Mouse (Mus musculus) layer of hippocampus, postnatal 10 days (tissue): ENCODE measurements around the gene Klf16. TPM values are rescaled to one million over a fixed set of nuclear protein-coding genes. Genes with fewer than 3 reads are reported as not detected.
A peak's percentile ranks its signal among the peaks of the same experiment; 100 is the strongest.
"Not testable (repeated sequence)": the region's sequence is repeated elsewhere in the genome, so short reads cannot be mapped to it uniquely, and the experiment has no call there.

Experiments used
- DNase-seq, 2 experiments: peaks; one replicate each; pipeline ENCODE4 v3.0.0; 2021; ENCODE audit warnings: low spot score in 2 of 2
- total RNA-seq, 2 experiments: library from RNA; stranded (reverse); gene quantifications; 2 replicates each; pipeline ENCODE4 v1.2.3; 2021

Klf16 gene
- total RNA-seq, 2 experiments from 2014 or later: 41.8 to 43.6 TPM

DNA sequence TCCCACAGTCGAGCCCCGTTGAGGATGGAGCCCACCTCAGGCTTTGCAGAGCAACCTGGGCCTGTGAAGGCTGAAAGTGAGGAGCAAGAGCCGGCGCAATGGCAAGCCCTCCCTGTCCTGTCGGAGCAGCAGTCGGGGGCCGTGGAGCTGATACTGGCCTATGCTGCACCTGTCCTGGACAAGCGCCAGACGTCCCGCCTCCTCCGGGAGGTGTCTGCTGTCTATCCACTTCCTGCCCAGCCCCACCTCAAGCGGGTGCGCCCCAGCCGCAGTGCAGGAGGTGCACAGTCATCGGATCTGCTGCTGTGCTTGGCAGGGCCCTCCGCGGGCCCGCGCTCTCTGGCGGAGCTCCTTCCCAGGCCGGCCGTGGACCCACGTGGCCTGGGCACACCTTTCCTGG, 29.2 kb upstream of the Klf16 start:
- DNase-seq: peak; percentile 4 to 21

DNA sequence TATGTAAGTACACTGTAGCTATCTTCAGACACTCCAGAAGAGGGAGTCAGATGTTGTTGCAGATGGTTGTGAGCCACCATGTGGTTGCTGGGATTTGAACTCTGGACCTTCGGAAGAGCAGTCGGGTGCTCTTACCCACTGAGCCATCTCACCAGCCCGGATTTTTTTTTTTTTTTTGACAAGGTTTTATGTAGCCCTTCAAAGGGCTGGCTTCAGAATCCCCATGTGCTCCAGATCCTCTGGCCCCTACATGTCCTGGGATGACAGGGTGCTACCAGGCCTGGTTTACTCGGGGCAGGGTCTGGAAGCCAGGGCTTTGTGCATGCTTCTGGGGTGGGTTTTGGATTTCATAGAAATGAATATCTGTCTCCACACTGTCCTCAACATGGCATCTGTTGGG, 28.6 kb upstream of the Klf16 start, which contains the start of gene Gm49322:
Gm49322 (plus strand) TSS at position 301 of the 400 bp plus-strand sequence.
- not testable (repeated sequence) for DNase-seq

DNA sequence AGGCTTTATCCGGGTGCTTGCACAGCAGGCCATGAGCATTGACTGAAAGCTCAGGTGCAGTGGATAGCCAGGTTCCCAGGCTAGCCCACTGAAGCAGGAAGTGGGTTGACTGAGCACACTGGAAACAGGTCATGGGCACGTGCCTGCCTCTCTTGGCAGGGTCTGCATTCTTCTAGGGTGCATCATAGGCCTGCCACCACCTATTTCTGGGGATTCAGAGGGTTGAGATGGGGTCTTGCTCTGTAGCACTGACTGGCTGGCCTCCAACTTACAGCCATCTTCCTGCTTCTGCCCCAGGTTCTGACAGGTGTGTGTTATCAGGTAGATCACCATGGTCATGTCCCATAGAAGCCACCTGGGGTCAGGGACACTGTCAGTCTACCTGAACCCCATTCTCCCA, 27.9 kb upstream of the Klf16 start:
- DNase-seq: no peak

DNA sequence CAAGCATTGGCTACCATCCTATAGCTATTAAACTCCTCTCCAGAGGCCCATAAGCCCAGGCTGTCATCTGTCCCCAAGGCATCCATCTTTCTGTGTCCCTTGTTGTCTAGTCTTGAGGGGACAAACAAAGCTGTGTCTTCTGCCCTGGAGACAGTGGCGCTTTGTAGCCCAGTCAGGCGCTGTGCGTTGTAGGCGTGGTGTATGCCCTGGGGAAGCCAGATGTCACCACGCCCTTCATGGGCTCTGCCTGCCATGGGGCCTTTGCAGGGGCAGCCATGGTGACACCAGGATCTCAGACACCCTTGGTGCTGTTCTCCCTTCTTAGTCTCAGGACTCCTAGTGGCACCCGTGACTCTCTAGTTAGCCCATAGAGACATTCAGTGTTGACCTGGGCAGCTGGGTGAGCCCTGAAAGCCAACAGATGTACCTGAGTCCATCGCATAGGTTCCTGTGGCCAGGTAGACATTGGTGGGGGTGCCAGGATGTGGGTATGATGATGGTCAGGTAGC, 26.9 kb upstream of the Klf16 start:
- DNase-seq: peak in 1 of 2 experiments; percentile 14

DNA sequence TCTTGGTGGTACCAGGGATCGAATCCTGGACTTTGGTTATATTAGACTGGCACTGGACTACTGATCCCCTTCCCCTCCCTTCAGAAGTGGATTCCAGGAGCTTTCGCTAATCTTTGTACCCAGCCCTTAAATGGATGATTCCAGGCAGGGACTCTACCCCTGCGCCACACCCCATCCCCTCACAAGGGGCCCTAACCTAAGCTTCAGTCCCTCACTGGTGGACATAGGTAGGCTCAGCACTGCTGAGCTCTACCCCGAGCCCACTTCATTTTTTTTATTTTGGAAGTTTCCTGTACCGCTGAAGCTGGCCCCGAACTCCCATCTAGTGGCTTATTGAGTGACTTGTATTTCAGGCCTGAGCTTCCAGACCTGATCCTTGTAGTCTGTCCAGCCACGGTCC, 26.2 kb upstream of the Klf16 start:
- DNase-seq: no peak

DNA sequence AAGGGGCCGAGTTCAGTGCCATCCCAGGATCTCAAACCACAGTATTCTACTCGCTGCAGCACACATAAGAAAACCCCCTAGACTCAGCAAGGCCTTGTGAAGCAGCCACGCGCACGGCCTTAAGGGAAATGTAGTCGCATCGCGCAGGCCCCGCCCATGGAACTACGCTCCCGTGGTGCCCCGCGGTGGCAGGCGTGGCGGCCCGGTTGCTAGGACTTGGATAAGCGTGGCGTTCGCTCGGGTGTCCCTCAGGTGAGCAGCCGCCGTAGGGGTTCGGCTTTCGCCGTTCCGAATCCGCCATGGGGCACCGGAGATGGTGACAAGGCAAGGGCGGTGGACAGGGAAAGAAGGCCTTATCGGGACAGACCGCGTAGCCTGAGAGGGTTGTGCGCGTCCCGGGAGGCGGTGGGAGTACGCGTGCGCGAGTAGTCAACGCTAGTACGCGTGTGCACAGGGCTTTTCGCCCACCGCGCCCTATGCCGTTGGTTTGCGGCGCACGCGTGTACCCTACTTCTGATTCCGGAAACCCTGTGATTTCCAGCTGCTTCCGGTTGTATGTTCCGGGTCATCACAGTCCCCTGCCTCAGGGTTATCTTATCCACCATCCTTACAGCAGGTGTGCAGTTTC, 25.7 kb upstream of the Klf16 start, which contains the start of the genes Scamp4 and Adat3:
Scamp4 (plus strand) TSS at position 175 of the 628 bp plus-strand sequence.
Adat3 (plus strand) TSS at position 183 of the 628 bp plus-strand sequence.
- DNase-seq: peak; percentile 95 to 97

DNA sequence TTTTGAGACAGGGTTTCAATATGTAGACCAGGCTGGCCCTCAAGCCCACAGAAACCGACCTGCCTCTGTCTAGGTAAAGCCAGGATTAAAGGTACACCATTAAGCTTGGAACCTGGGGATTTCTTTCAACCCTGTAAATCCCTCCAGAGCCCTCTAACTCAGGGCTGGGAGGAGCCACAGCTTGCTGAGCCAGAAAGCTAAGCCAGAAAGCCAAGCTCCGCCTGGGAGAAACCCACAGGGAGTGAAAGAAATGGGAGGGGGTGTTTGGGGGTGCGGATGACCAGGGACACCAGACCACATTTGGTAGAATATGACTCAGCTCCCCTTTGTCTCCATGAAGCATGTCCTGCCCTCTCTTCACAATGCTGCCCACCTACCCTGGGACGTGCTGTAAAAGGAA, 19.2 kb upstream of the Klf16 start:
- DNase-seq: no peak

DNA sequence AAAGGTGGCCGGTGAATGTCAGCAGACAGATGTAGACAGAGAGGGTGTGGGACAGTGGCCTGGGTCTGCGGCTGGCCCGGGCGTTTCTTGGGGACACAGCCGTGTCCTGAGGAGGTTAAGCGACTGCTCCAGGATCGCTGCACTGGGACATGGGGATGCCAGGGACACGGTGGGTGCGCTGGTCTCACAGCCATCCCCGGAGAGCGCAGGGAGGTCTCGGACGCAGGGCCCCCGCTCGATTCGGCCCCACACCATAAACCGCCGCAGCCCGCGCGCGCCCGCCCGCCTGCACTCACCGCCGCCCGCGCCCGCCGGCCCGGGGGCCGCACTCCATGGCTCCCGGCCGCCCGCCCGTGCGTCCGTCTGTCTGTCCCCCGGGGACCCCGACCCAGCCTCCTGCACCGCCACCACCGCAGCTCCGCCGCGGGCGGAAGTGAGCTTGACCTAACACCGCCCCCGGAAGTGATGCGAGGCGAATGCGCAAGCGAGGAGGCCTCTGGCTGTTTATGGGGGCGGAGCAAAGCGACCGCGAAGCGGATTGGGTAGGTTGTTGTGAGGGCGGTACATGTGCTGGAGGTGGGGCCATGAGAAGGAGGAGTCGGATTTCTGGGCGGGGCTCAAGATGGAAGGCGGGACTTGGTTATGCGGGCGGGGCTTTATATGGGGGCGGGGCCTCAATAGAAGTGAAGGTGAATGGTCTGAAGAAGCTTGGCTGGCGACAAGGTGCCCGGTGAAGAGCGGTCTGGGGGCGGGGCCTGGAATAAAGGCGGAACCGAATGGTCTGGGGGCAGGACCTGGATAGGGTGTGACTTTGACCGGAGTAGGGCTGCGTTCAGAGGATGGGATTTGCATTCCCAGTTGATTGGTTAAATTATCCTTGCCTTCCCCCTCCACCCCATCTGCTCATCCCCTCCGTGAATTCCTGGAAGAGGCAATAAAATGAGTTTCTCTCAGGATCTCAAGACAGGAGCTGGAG, 13.0 kb upstream of the Klf16 start, which contains the start of gene Abhd17a:
Abhd17a (minus strand) TSS at position 463 of the 976 bp plus-strand sequence.
- DNase-seq: peak; percentile 91 to 93

DNA sequence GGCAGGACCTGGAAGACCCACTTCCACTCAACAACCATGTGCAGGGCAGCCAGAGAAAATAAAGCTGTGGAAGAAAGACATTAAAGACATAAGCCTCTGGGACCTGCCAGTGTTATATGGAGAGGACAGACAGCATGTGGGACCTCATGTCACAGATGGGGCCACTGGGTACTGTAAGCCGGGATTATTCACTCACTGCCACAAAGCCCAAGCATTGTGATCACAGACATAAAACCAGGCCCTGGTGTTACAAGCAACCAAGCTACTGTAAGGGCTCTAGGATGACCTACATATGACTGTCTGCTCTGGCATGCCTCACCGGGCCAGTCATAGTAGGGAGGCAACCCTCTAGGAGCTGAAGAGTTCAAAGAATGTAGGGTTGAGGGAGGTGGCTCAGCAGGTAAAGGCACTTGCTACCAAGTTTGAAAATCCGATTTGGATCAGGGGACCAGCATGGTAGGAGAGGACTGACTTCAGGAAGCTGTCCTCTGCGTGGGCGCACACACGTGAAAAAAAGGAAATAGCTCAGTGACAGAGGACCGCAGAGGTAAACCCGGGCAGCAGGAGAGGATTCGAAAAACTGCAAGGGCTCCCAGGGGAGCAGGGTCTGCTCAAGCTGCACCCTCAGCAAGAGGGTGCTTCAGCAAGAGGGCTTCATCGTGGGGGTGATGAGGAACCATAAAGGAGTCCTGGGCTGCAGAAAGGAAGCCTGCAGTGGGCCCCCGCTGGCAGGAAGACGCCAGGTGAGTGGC, 12.2 kb upstream of the Klf16 start:
- peak; percentile 25 to 33 for DNase-seq

DNA sequence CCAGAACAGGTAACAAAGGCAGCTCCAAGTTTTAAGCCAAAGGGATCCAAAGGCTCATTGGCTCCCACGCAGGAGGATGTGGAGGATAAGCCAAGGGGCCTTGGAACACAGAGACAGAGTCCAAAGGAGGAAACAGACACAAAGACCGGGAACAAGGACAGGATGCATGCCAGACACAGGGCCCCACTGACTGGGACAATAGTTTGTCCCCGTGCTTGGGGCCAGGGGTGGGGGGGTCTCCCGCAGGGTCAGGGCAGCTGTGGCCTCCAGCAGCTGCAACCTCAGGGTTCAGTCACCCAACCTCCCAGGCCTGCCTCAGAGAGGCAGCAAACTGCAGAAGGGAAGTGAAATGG, 10.2 kb upstream of the Klf16 start:
- DNase-seq: no peak

DNA sequence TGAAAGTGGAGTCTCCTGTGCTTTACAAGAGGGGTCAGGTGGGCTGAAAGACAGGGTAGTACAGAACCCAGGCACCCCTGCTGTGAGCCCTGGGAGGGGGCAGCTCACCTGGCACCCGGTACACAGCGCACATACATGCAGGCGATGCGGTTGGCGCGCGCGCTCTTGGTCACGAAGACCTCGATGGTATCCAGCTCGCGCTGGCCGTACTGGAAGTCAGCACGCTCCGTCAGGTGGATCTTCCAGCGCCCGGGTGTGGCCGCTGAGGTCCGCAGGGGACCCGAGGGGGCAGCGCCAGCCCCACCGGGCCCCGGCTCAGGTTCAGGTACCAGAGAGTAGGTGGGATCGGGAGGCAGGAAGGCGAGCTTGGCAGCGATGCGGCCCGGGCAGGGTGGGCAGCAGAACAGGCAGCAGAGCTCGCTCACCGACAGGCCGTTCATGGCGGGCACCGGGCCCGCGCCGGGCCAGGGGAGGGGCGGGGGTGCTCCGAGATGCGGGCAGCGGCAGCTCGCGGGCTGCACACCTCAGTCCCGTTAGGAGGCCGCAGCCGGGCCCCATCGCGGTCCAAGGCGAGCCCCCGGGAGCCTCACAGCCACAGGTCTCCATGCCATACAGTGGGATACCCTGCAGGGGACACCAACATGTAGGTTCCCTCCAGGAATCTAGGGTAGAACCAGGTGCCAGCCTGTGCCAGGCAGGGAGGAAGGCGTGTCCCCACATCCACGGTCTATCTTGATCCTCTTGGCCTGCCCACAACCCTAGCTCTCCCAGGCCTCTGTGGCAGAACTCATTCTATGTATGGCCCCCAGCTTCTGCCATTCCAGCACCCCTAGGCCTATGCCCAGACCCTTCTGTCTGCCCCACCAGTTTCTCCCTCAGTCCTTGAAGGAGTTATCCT, 9.5 kb upstream of the Klf16 start:
- DNase-seq: no peak

DNA sequence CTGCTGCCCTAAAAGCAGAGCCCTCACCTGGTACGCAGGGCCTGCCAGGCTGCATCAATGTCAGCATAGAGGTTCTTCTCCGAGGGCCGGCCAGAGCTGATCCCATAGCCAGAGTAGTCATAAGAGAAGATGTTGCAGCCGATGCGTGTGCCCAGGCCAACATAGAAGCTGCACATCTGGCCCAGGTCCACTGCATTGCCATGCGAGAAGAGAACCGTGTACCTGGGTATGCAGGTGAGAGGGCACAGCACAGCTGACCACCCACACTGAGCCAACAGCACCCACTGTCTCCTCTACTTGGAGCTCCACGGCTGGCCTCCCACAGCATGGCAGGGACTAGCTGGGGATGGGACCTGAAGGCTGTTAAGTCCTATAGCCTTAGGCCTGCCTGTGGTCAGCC, 8.5 kb upstream of the Klf16 start:
- peak in 1 of 2 experiments; percentile 13 for DNase-seq

DNA sequence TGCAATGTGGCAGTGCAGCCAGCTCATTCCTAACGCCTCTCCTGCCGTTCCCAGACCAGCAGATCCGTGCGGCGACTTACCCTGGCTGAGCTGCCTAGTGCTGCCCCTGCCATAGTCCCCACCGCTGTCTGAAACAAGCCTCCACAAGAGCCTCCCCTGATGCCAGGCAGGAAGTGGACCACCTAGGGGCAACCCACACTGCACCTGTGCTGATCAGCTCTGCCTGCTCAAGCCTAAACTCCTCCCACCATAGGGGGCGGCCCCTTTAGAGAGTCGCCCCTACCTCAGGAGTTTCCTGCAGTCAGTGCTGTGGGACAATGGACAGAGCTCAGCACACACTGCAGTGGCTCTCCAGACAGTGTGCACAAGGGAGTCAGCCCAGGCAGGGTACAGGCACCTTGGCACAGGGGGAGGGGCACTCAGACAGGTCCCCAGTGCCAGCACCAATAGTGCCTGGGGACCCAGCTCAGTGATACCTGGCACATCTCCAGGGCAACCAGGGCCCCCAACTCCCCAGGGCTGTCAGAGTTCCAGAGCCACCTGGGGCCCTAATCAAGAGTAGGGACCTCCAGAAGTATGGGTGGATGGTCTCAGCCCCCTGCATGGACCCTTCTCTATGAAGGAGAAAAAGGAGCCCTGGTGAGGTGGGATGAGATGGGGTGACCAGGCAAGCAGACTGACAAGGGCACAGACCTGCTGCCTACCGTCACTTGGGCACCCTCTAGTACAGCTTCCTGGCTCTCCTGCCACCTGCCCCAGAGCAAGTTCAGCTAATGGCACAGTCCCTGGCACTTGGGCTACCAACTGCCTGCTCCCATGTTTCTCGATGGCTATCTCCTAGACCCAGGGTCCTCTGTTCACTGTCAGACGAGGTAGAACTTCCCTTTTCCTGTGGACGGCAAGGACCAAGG, 7.8 kb upstream of the Klf16 start:
- DNase-seq: peak in 1 of 2 experiments; percentile 15

DNA sequence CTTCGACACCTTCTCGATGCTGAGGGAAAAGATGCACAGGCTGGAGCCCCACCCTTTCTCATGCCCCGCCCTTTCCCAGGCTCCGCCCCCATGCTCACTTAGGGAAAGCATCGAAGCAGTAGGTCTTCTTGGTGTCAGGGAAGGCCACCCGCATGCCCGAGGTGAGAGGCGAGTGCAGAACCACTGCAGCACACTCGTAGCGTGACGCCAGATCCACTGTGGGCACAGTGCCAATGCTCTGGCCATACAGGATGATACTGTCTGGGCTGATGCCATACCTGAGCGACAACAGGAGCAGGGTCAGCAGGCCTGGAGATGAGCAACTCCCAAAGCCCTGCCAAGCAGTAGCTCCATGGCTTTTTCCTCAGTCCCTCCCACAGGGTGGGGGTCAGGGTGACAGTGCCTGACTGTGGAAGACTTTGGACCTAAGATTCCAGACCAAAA, 6.9 kb upstream of the Klf16 start:
- peak in 1 of 2 experiments; percentile 22 for DNase-seq

DNA sequence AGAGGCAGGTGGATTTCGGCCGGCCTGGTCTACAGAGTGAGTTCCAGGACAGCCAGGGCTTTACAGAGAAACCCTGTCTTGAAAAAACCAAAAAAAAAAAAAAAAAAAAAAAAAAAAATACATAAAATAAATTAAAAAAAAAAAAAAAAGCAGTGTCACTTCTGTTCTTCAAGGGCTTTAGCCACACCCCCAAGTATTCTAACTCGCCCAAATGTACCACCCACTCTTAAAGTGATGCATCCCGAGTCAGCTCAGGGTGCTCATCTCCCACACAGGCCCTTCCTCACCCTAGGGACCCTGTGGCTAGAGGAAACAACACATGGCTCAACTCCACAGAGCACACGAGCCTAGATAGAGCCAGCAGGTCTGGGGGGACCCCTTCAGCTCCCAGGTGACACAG, 5.9 kb upstream of the Klf16 start:
- DNase-seq: no peak

DNA sequence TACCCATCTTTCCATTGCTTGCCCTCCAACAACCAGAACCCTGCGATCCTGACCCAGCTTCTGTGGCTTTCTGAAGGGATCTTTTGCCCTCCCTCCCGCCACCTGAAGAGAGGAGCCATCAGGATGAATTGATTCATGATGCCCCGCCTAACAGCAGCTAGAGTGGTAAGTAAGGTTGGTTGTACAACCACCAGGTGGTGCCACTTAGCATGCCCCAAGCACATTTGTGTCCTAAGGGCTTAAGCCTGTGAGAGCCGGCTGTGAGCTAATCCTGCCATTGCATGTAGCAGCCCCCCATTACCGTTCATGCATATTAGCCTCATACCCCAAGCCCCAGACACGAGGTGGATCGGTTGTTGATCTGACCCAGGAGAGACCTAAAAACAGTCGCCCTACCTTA, 1.8 kb upstream of the Klf16 start:
- peak in 1 of 2 experiments; percentile 59 for DNase-seq

DNA sequence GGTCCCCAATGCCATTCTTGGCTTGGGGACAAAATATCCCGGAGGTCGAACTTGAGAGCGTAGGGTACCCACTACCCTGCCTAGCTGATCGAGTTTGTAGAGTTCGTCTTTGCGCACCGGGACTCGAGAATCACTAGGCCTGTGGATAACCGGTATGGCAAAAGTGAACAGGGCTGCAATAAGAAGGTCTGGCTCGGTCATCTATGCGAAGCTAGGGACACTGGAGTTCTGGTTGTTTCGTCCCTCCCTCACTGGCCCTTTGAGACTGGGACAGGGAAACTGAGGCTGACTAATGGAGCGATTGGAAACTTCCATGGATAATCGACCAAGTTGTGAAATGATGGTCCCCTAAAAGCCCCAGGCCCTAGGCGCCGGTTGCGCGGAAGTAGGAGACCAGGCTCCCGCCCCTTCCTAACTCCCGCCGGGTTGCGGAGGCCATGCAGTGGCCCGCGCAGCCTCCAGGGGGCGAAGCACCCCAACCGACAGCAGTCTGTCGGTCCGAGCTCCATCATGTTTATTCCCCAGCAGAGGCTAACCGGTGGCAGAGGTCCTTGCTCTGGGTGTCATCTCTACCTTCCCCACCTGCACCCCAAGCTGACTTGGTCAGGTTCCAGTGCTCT, 1.1 kb upstream of the Klf16 start:
- peak; percentile 78 to 83 for DNase-seq
